Mouse (Mus musculus) hindbrain, embryonic 16.5 days (tissue): ENCODE data around the gene Uqcc1. TPM values are rescaled to one million over a fixed set of nuclear protein-coding genes. Genes with fewer than 3 reads are reported as not detected.
A peak's percentile ranks its signal among the peaks of the same experiment; 100 is the strongest.
"Not testable (repeated sequence)": the region's sequence is repeated elsewhere in the genome, so short reads cannot be mapped to it uniquely, and the experiment has no call there.

ENCODE experiments used
- ATAC-seq: fragments of 200-750 bp; cut with Nextera tagmentation; 2 replicates; pipeline ENCODE4 v1.8.0; 2017; ENCODE audit warnings: moderate TSS enrichment, moderate library complexity
- H3K27ac ChIP-seq: fragments of 300-500 bp; sonication (generic); 2 replicates; pipeline ENCODE4 v1.5.1; 2014; ENCODE audit warnings: low read depth, mild to moderate bottlenecking, control low read depth, low read length, moderate library complexity
- H3K27me3 ChIP-seq: fragments of 300-500 bp; sonication (generic); replicated peaks from 2 replicates; pipeline ENCODE4 v1.6.1; 2014; ENCODE audit warnings: low read length; ENCODE audit not compliant: control insufficient read depth, insufficient read depth
- H3K36me3 ChIP-seq: fragments of 300-500 bp; sonication (generic); 2 replicates; pipeline ENCODE4 v1.6.1; 2014; ENCODE audit warnings: mild to moderate bottlenecking, low read length, moderate library complexity, mixed read lengths; ENCODE audit not compliant: control insufficient read depth, insufficient read depth
- H3K4me1 ChIP-seq: fragments of 300-500 bp; sonication (generic); 2 replicates; pipeline ENCODE4 v1.6.1; 2014; ENCODE audit warnings: low read depth, low read length; ENCODE audit not compliant: control insufficient read depth, insufficient read depth
- H3K4me2 ChIP-seq: fragments of 300-500 bp; sonication (generic); 2 replicates; pipeline ENCODE4 v1.6.1; 2014; ENCODE audit warnings: mild to moderate bottlenecking, low read length, control low read depth, moderate library complexity
- H3K4me3 ChIP-seq: fragments of 300-500 bp; sonication (generic); 2 replicates; pipeline ENCODE4 v1.5.1; 2014; ENCODE audit warnings: mild to moderate bottlenecking, low read length, control low read depth, moderate library complexity
- H3K9ac ChIP-seq: fragments of 300-500 bp; sonication (generic); 2 replicates; pipeline ENCODE4 v1.6.1; 2014; ENCODE audit warnings: low read depth, mild to moderate bottlenecking, control low read depth, low read length, moderate library complexity
- H3K9me3 ChIP-seq: fragments of 300-500 bp; sonication (generic); 2 replicates; pipeline ENCODE4 v1.6.1; 2014; ENCODE audit warnings: mild to moderate bottlenecking, low read length, moderate library complexity; ENCODE audit not compliant: control insufficient read depth
- WGBS: fragments of 180-500 bp; shearing (Covaris S2); extraction: QIAGEN DNeasy Blood & Tissue Kit; methylation state at CpG from one replicate; pipeline ENCODE4 v1.1.7; 2014; 5-methylcytosine and 5-hydroxymethylcytosine counted together
- polyA plus RNA-seq: library from polyadenylated mRNA; unstranded; fragments of >200 nt; fragmentation: Nextera tagmentation; extraction: Ambion mirVana; gene quantifications from 2 replicates; pipeline ENCODE4 v1.2.1, GENCODE M21; 2015

The Uqcc1 gene
- polyA plus RNA-seq, 1 experiment from 2014 or later: 74.9 TPM

- peaks cover 4% of the 10 kb centered on the region; the same call in 1 of the 2 replicates for H3K4me1 ChIP-seq
- H3K27ac ChIP-seq: no peak overlapping the region
- H3K9me3 ChIP-seq: no peaks in the 10 kb centered on the region
- no peak overlapping the region for H3K4me3 ChIP-seq
- 92% methylated on average over 40 of the region's 40 CpGs for WGBS
- H3K27me3 ChIP-seq: no peaks in the 10 kb centered on the region; the same call in 1 of the 2 replicates
- H3K36me3 ChIP-seq: no peaks in the 10 kb centered on the region
- H3K4me2 ChIP-seq: no peak overlapping the region
- no peak for ATAC-seq
- no peak overlapping the region for H3K9ac ChIP-seq
Observed at GRCm38 (mm10) chr2:155941697-155942442, 11.8 kb upstream of the Uqcc1 start.

DNA sequence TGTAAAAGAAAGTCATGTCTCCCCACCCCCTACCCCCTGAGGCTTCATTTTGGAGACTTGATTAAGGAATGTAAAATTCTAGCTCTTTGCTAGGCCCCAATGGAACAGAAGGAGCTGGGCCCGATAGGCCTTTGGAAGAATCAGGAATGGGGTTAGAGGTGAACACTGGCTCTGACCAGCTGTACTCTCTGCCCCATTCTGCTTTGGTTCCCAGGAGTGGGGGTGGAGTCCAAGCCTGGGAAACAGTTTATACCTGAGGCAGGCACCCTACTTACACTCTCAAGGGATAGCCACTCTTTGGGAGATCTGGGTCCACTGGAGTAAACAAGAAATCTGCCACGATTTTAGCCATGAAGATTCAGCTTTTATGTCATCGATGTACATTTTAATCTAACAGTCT, 10.6 kb upstream of the Uqcc1 start, which contains the start of gene Gm15557:
Gene Gm15557, plus strand, starts transcription at position 48 of the 400 bp plus-strand sequence.
- Histone ChIP-seq H3K4me3 (no peak within 1 kb of the TSS), H3K9ac (no peak within 1 kb of the TSS), H3K4me2 (no peak within 1 kb of the TSS), H3K27ac (no peak within 1 kb of the TSS), H3K36me3 (no peaks in the 10 kb centered on the region), H3K27me3 (no peaks in the 10 kb centered on the region; the same call in 1 of the 2 replicates), H3K9me3 (no peaks in the 10 kb centered on the region), H3K4me1 (peaks cover 4% of the 10 kb centered on the region; the same call in 1 of the 2 replicates)
- WGBS: 95% methylated on average over 3 of the region's 3 CpGs
- no peak for ATAC-seq

GRCm38 (mm10) chr2:155939897-155940529, 9.9 kb upstream of the Uqcc1 start:
- Histone ChIP-seq H3K4me3 (no peak overlapping the region), H3K36me3 (no peaks in the 10 kb centered on the region), H3K27me3 (no peaks in the 10 kb centered on the region; the same call in 1 of the 2 replicates), H3K27ac (no peak overlapping the region), H3K4me2 (no peak overlapping the region), H3K9me3 (no peaks in the 10 kb centered on the region), H3K4me1 (peaks cover 4% of the 10 kb centered on the region; the same call in 1 of the 2 replicates), H3K9ac (no peak overlapping the region)
- 71% methylated on average over 7 of the region's 7 CpGs for WGBS
- ATAC-seq: no peak

DNA sequence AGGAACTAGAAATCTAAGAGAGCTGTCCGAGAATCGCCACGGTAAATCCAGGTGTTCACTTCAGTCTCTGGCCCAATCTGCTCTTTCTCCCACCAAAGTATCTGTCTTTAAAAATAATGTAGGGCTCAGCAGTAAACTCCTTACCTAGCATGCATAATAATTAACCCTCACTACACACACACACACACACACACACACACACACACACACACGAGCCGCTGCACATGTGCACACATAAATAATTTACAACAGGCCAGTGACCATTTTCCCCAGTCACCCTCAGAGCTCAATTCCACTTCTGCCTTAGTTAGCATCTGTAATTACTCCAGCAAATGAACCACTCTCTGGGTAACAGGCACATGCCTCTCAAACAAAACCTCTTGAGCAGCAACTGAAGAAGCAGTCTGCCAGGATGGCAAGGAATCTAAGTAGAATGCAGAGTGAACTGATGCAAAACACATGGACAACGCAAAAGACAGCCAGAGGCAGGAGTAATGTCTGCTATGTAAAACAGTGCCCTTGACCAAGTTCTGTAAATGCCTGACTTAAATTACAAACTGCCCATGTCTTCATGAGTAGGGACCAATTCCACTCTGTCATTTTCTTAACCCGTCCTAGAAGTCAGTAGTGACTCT, 1.3 kb downstream of the Uqcc1 start:
- no peak overlapping the region for H3K9ac ChIP-seq
- H3K27me3 ChIP-seq: no peaks in the 10 kb centered on the region
- WGBS: 74% methylated on average over 7 of the region's 7 CpGs
- no peaks in the 10 kb centered on the region; the same call in 1 of the 2 replicates for H3K9me3 ChIP-seq
- 0 out of 2 replicates have a peak, but pooled peaks cover 6% of the 10 kb centered on the region for H3K36me3 ChIP-seq
- peak overlapping the region; percentile 86 for H3K4me2 ChIP-seq
- peaks cover 9% of the 10 kb centered on the region for H3K4me1 ChIP-seq
- no peak overlapping the region for H3K27ac ChIP-seq
- H3K4me3 ChIP-seq: peak overlapping the region; percentile 66
- ATAC-seq: no peak

- ATAC-seq, H3K9ac ChIP-seq, H3K4me2 ChIP-seq, H3K4me1 ChIP-seq, H3K9me3 ChIP-seq, H3K27ac ChIP-seq, H3K27me3 ChIP-seq, H3K36me3 ChIP-seq, H3K4me3 ChIP-seq: not testable (repeated sequence)
- 99% methylated on average over 6 of the region's 6 CpGs for WGBS
Observed at GRCm38 (mm10) chr2:155925213-155925612, 4.9 kb downstream of the Uqcc1 start.

DNA sequence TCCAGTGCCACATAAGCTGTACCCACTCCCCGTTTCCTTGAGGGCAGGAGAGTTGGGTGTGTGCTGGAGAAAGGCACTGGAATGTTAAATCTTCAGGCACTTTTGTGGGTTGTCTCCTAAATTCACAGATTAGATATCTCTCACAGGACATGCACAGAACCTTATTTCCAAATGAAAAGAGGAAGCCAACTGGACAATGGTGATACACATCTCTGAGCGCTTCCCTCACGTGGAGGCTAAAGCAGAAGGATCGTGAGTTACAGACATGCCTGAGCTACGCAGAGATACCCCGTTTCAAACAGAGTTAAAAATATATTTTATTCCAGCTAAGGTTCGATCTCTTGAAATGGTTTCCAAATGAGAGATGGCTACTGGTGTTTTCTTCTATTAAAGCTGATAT, 7.0 kb downstream of the Uqcc1 start:
- Histone ChIP-seq H3K4me3 (no peak overlapping the region), H3K9ac (no peak overlapping the region), H3K4me1 (no peaks in the 10 kb centered on the region; the same call in none of the 2 replicates), H3K4me2 (no peak overlapping the region), H3K27ac (no peak overlapping the region), H3K9me3 (no peaks in the 10 kb centered on the region; the same call in 1 of the 2 replicates), H3K36me3 (0 out of 2 replicates have a peak, but pooled peaks cover 8% of the 10 kb centered on the region), H3K27me3 (no peaks in the 10 kb centered on the region)
- ATAC-seq: no peak
- 97% methylated on average over 7 of the region's 7 CpGs for WGBS

DNA sequence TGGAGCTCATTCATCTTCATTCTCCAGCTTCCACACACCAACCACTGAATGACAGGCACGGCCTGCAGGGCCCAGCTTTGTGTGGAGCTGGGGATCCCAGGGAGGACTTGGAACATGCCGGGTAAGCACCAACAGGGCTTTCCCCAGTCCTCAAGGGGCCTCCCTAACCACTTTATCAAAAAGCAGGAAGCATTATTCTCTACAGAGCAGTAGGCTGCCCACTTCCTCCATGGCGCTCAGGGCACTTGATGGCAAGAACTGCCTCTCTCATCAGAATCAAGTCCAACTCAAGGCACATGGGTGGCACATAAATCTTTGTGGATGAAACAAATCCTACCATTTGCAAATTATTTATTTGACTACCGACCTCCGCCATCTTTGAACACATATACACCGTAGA, 15.4 kb downstream of the Uqcc1 start:
- 90% methylated on average over 6 of the region's 6 CpGs for WGBS
- peaks cover 10% of the 10 kb centered on the region for H3K36me3 ChIP-seq

GRCm38 (mm10) chr2:155903632-155904008, 26.5 kb downstream of the Uqcc1 start:
- Histone ChIP-seq H3K9me3 (no peaks in the 10 kb centered on the region), H3K9ac (no peak overlapping the region), H3K4me1 (no peaks in the 10 kb centered on the region), H3K27ac (no peak overlapping the region), H3K4me2 (no peak overlapping the region), H3K4me3 (no peak overlapping the region), H3K27me3 (no peaks in the 10 kb centered on the region), H3K36me3 (peaks cover 7% of the 10 kb centered on the region)
- WGBS: 96% methylated on average over 6 of the region's 6 CpGs
- no peak for ATAC-seq

More for the DNA sequence above, 15.4 kb downstream of the Uqcc1 start:
- H3K4me2 ChIP-seq: no peak overlapping the region
- H3K4me1 ChIP-seq: no peaks in the 10 kb centered on the region
- H3K27me3 ChIP-seq: no peaks in the 10 kb centered on the region
- no peak overlapping the region for H3K27ac ChIP-seq
- no peaks in the 10 kb centered on the region for H3K9me3 ChIP-seq
- no peak overlapping the region for H3K4me3 ChIP-seq
- ATAC-seq: no peak
- no peak overlapping the region for H3K9ac ChIP-seq
